Mouse (Mus musculus) left cerebral cortex, adult 8-10 months (tissue): ENCODE results near the gene Specc1l. TPM values are rescaled to one million over a fixed set of nuclear protein-coding genes. Genes with fewer than 3 reads are reported as not detected.
"Not testable (repeated sequence)": the region's sequence is repeated elsewhere in the genome, so short reads cannot be mapped to it uniquely, and the experiment has no call there.

ENCODE experiments used
- DNase-seq, 2 experiments: peaks; one replicate each; pipeline ENCODE4 v3.0.0; 2022; ENCODE audit warnings: low spot score in 2 of 2
- total RNA-seq, 4 experiments: library from RNA; stranded (reverse); gene quantifications; 2 replicates each; pipeline ENCODE4 v1.2.4; 2022

The Specc1l gene
- total RNA-seq, 4 experiments from 2014 or later, result 42.5 to 47.8 (median 44.0) TPM

DNA sequence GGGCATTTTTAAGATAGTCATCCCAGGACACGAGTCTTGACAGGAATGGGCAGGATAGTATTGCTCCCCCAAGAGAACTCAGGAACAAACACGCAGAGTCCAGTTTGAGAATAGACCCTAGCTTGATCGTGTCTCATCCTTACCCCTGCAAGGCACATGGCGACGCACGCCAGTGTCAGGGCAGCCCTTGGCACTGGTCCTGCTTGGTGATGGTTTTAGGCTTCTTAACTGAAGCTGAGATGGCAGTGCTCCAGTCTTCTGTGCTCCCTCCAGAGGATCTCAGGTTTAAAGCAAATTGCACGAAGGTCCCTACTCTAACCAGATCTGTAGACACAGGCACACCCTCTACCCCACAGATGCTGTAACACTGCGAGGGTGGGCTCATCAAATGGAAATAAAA is 103.9 kb downstream of the Specc1l start:
- no peak for DNase-seq

DNA sequence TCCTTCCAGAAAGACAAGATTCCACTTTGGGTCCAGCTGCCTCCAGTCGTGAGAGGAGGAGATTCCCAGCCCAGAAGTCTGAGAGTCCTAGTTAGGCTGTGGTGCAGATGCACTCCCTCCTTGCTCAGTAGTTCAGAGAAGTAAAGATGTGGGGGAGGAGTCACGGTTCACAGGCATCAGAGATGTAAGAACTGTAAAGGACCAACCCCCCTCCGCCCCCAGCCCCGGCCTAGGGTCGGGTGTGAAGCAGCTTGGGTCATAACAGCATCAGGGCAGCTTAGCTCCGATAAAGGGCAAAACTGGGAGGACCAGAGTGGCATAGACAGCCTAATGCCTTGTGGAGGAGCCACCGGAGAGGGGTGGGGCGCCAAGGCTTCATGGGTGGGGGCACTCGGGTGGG is 104.6 kb downstream of the Specc1l start:
- DNase-seq, result no peak

DNA sequence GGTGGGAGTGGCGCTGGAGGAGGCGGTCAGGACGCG is 104.8 kb downstream of the Specc1l start, which contains the start of gene Adora2a:
Gene Adora2a (plus strand): TSS at position 6 of the 36 bp plus-strand sequence.
- DNase-seq, result no peak

GRCm38 (mm10) chr10:75316908-75317761 is 105.3 kb downstream of the Specc1l start:
- peak in 1 of 2 experiments; percentile 50 for DNase-seq

GRCm38 (mm10) chr10:75318206-75318605 is 106.3 kb downstream of the Specc1l start:
- no peak for DNase-seq

DNA sequence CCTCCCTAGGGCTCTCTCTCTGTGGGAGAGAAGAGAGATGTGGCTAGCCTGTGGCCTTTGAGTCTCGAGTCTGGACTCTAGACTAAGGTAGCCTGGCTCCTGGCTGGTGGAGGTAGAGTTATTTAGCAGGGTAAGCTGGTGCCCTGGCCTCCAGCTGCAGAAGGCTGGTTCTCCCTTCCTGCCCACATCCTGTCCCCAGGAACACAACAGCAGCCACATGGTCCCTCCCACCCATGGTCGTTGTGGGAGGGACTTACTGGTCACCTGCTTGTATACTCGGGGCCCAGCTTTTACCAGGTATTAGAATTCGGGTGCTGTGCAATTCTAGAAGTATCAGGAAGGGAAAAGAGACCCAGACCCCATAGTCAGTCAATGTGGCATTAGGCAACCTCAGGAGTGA is 108.4 kb downstream of the Specc1l start:
- DNase-seq, result no peak

DNA sequence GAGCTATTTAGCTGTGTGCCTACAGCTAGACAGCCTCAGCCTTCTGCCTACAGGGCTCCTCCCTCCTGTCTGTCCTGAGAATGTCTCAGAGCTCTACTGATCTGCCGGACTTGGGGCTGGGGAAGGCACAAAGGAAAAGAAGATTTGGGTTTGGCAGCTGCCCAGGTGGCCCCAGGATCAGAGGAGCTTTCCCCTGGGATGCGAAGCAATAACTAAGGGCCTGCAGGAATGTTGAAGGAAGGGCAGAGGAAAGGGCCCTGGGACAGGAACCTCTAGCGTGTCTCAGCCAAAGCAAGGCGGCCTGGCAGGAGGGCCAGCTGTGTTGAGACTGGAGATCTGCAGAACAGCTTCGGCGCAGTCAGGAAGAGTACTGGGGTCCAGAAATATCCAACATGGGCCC is 111.1 kb downstream of the Specc1l start:
- DNase-seq, result no peak

DNA sequence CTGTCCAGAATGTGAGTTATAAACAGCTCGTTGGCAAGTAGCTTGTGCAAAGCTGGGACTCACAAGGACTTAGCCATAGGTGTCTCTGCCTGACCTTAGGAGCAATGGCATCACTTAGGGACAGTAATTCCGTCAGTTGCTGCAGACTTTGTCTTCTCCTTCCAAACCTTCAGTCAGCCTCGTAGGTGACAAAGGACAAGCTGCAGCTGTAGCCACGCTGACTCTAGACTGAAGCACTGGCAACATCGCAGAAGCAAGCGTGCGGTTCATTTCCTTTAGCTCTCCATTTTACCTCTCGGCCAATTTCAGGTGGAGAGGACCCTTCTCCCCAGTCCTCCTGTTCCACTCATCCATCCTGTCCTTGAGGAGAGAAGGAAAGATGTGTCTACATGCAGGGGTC is 112.1 kb downstream of the Specc1l start:
- DNase-seq, result no peak

DNA sequence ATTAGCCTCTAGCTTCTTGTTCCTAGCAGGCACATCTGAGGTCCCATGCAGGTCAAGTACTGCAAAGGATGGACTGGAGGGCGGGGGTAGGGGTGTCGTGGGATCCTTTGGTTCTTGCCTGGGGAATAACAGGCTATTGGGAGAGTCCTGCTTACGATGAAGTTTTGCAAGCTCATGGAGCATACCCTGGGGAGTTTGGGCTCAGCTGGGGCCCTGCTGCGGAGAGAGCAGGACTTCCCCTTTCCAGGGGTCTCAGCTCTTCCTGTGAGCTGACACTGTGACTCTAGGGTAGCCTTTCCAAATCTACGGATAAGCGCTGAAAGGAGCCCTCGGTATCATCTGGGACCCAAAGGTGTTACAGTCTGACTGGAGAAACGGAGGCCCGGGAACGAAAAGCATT is 112.5 kb downstream of the Specc1l start:
- no peak for DNase-seq

DNA sequence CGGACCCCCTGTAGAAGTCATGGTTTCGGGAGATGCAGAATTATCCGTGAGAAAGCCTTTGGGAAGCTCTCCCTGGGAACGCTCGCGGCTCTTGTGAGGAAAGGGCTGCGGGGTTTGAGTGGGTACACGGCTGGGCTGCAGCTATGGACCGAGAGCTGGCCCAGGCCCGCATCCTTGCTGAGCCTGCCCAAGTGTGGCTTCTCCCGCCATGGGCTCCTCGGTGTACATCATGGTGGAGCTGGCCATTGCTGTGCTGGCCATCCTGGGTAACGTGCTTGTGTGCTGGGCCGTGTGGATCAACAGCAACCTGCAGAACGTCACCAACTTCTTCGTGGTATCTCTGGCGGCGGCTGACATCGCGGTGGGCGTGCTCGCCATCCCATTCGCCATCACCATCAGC is 113.9 kb downstream of the Specc1l start:
- DNase-seq, result no peak

DNA sequence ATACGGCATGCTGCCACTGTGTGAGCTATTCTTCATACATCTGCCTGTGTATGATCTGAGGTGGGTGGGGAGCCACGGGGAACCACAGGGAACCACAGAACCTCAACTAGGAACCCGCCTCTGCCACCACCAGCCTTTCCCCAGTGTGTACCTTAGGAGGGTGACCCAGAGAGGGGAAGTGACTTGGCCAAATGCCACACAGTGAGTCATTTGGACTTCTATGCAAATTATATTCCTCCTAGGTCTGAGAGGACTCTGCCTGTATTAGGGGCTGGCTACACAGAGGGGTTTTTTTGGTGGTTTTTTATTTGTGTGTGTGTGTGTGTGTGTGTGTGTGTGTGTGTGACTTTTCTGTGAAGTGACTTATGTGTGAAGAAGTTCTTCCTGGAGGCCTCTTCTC is 114.7 kb downstream of the Specc1l start:
- no peak for DNase-seq

DNA sequence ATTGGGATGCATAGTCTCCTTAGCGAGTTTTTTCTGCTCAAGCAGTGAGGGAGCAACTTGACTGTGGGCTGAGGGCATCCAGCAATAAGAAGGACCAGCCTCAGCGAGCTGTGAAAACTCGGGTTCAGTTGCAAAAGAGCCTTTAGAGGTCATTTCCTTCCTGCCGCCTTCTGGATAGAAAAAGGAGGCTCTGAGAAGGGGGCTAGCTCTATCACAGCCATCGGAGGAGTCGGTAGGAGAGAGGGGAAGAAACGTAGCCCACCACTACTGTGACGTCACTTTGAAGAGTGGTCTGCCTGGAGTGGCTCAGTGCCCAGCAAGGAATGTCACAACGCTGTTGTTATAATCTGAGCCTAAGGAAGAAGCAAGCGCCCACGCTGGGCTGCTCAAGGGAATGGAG is 115.2 kb downstream of the Specc1l start:
- DNase-seq, result no peak

DNA sequence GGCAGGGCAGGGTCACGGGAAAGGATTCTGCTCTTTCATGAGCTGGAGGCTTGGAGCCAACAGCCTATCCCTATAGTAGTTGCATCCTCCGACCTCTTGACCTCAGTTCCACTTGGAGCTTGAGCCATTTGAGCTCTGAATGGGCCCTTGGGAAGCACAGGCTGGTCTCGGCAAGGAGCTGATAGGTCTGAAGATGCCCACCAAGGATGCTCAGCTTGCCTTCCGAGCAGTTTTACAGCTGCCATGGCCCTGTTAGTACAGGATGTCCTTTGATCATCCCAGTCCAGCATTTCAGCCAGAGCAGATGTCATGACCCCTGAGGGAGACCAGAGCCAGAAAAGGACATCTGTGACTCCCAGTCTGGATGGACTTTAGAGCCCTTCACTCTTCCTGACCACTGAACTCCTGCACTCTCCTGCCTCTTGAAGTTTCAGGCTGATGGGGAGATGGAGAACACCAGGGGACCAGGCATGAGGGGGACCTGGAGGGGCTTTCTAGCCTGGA is 116.4 kb downstream of the Specc1l start:
- no peak for DNase-seq

DNA sequence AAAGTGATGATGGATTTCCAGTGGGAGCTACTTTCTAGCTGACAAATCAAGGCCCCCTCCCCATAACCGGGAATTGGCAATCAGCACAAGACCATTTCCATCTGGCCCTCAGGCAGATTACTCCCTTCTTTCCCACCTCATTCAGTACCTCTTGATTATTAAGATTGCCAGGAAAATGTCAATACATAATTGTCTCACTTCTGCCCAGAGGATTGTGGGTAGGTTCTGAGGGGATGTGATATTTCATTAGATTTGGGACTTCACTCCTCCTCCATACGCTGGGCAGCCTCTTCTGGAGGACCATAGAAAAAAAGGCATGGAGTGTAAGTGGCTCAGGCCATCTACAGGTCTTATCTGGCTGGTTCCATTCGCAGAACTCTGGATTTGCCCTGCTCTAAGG is 120.4 kb downstream of the Specc1l start:
- no peak for DNase-seq

GRCm38 (mm10) chr10:75333176-75333776 is 121.4 kb downstream of the Specc1l start:
- no peak for DNase-seq

DNA sequence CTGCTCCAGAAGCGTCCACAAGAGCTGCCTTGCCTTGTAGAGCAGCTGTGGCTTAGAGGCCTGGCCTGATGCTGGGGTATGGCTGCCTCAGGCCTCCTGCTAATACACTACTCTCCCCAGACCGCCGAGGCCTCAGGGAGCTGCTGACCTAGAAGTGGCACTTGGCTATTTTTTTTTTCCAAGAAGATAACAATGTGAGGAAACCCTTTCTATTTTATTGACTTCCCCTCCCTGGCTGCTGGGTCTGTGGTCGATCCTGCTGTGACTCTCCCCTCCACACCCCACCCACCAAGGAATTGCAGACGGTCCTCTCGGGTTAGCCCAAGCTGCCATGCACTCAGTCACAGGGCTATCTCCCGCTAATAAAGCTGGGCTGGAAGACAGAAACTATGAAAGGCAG is 122.3 kb downstream of the Specc1l start:
- DNase-seq, result no peak

GRCm38 (mm10) chr10:75335075-75335474 is 123.2 kb downstream of the Specc1l start:
- DNase-seq, result no peak

DNA sequence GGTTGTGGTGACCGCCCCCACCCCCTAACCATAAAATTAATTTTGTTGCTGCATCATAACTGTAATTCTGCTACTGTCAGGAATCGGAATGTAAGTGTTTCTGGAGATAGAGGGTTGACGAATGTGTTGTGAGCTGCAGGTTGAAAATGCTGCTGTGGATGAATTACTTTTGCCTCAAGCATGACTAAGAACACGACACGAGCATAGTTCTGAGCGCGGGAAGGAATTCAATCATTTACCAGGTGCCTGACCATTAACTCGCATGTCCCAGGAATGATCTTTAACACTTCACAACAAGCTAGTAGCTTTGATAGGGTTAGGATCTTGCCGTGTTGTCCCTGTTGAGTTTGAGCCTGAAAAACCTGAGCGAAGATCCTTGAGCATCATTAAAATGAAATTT is 125.4 kb downstream of the Specc1l start:
- DNase-seq, result no peak

GRCm38 (mm10) chr10:75338852-75339251 is 127.0 kb downstream of the Specc1l start:
- DNase-seq, result no peak

DNA sequence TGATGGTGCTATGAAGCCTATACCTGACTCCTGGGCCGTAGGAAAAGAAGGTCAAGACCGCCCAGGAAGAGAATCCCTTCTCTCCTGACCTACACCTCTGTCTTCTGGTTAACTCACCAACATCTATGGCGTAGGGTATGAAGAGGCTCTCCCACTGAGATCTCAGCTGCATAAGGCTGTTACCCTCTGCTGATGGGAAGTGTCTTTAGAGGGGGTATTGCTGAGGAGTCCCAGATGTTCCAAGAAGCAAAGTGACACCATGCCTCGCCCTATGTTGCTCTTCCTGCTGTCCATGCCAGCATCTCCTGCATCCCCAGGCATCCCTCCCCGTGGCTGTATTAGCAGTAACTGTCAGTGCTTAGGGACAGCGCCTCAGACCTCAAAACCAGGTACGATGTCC is 127.5 kb downstream of the Specc1l start:
- DNase-seq, result no peak

DNA sequence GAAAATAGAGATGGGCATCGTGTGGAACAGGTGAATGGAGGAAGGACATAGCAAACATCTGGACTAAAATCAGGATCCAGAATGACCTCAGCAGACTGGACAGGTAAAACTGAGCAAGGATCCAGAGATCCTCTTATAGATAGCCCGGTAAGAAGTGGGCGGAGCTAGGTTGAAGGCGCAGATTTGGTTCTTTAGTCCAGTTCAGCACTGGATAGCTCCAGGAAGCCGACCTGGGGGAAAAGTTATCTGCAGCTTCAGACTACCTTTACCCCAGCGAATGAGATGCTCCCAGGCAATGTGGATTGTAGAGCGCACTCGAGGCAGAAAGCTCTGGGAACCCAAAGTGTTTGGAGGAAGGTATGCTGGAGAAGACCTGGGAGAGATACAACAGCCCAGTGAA is 130.1 kb downstream of the Specc1l start:
- DNase-seq, result no peak

DNA sequence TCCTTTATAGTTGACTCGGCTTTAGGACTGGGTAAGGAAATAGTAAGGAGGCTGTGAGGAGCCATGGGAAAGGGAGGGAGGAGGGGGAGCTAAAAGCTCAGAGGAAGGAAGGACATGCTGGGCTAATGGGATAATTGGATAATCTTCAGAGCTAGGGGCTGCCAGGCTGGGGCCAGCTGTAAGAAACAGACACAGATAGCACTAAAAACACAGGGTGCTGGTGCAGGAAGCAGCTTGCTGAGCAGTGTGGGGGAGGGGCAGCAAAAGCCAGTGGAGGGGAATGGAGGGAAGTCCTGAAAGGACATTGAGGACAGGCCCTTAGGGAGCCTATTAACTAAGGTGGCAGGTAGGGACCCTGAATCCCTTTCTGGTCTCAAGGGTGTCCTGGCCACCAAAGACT is 132.7 kb downstream of the Specc1l start:
- DNase-seq, result not testable (repeated sequence)

- DNase-seq, result no peak
Observed at GRCm38 (mm10) chr10:75345265-75345664, 133.4 kb downstream of the Specc1l start.

GRCm38 (mm10) chr10:75350564-75350963 is 138.7 kb downstream of the Specc1l start:
- DNase-seq, result no peak
